Mouse (Mus musculus): Measurements from ENCODE around the gene Scn4a. TPM values are rescaled to one million over a fixed set of nuclear protein-coding genes. Genes with fewer than 3 reads are reported as not detected.

The Scn4a gene
- polyA plus RNA-seq, 1 experiment, result not detected

GRCm38 (mm10) chr11:106374559-106374958 is 21.5 kb upstream of the Scn4a start:
- no peak for TF ChIP-seq GATA1 (IDR thresholded peaks at IDR 0.05; ENCODE audit: low read length)

DNA sequence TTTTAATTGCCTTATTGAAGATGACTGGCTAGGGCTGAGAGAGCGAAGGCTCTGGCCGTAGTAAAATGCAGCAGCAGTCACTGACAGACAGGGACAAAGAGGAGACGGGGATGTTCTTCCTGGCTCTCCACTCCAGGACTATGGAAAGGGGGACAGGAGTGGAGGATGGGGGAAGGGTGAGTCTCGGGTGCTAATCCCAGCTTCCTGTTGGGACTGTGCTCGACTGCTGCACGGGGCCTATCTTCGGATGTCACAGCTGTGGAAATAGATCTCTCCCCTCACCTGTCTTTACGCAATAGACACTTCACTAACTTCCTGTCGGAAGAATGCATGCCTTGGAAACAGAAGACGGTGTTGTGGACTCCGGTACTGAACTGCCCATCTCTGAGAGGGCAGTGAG is 20.9 kb upstream of the Scn4a start:
- TF ChIP-seq GATA1 (IDR thresholded peaks at IDR 0.05; ENCODE audit: low read length), result no peak

DNA sequence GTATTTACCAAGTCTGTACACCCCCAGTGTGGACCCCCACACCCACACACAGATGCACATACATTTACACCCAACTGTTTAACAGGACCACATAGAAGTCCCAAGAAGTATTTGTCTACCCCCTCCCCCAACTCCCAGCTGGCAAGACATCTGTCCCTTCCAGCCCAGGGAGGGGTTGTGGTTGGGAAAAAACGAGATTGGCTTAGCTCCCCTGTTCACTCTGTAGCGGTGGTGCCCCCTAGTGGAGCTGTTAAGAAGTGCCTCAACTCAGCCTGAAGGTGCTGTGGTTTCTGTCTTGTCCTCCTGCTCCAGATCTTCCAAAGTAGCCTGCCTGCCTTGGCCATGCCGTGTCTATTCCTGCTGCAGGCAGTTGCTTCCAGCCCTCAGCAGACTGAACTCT is 13.2 kb upstream of the Scn4a start:
- TF ChIP-seq GATA1 (IDR thresholded peaks at IDR 0.05; ENCODE audit: low read length), result no peak

DNA sequence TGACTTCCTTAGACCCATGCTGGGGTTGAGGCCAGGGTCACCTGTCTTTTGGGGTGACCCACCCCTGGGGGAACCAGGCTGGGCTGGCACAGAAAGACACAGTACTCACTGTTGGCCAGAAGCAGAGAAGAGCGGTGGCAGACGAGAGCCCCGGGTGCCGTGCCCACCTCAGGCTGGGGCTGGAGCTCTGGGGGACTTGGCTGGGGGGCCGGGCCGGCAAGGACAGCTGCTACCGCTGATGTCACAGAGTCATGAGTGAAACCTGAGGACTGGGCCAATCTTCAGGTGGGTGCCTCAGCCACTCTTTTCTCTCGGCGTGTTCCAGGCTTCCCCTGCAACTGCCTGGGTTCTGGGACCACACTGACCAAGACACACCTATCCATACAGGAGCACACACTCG is 12.3 kb upstream of the Scn4a start, which contains the start of gene Prr29:
Prr29 (plus strand) TSS at position 107 of the 400 bp plus-strand sequence.
- no peak for TF ChIP-seq GATA1 (IDR thresholded peaks at IDR 0.05; ENCODE audit: low read length)

GRCm38 (mm10) chr11:106364712-106365111 is 11.6 kb upstream of the Scn4a start:
- TF ChIP-seq GATA1 (IDR thresholded peaks at IDR 0.05; ENCODE audit: low read length), result no peak

GRCm38 (mm10) chr11:106359350-106359749 is 6.3 kb upstream of the Scn4a start:
- TF ChIP-seq GATA1 (IDR thresholded peaks at IDR 0.05; ENCODE audit: low read length), result no peak

DNA sequence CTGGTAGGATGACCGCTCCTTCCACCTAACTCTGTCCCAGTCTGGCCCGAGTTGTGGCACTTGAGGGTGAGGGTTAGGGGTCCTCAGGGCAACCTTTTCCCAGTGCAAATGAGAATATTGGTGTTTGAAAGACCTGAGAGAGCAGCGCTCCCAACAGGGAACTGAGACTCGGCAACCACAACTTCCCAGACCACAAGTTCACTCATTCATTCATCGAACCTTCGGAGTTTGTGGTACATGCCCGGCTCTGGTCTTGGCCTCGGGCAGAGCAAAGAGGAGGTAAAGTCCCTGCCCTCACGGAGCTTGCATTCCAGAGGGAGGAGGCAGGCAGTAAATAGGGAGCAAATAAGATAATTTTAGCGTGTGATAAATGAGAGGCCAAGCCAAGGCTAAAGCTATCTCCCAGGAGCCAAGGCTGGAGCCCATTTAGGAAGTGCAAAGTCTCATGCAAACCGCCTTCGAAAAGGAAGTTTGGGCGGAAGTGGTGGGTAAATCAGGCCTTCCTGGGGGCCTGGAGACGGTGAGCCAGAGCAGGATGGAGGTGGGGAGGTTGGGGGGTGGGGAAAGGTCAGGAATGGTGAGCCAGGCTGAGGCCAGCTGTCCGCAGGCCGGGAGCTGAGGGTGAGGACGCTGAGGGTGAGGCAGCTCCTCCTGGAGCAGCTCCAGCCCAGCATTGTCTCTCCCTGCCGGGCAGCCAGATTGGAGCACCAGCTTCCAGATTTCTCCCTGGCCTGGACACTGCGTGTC is 2.5 kb upstream of the Scn4a start:
- TF ChIP-seq GATA1 (IDR thresholded peaks at IDR 0.05; ENCODE audit: low read length), result no peak

DNA sequence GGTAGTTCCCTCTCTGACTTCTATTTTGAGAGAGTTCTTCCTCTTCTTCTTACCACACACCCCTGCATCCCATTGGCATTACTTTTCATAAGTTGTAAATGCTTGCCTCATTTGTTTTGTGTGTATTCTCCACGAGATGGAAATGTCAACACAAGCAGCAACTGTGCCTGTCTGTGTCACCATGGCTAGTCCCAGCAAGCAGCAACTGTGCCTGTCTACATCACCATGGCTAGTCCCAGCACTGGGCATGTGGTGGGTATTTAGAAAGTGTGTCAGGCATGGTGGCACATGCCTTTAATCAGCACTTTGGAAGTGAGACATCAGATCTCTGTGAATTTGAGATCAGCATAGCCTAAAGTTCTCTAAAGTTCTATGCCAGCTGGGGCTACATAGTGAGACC is 1.1 kb upstream of the Scn4a start:
- TF ChIP-seq GATA1 (IDR thresholded peaks at IDR 0.05; ENCODE audit: low read length), result no peak

- TF ChIP-seq GATA1 (IDR thresholded peaks at IDR 0.05; ENCODE audit: low read length), result no peak
Measured at GRCm38 (mm10) chr11:106351941-106352340, 1.1 kb downstream of the Scn4a start.

DNA sequence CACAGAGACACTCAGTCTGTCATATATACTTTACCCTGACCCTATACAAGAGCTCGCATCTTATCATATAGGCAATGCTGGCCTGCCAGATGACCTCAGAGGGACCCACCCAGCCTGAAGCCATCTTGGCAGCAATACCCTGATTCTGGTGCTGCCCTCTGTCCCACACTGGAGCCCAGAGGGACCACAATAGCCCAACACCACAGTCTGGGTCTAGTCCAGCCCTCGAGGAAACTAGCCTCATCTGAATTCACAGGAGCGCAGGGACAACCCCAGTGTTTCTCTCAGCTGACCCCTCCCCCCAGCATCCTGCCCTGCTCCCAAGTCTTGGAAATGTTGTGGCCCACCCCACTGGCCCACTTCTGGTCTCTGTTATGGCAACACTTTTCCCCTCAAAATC is 1.8 kb downstream of the Scn4a start:
- no peak for TF ChIP-seq GATA1 (IDR thresholded peaks at IDR 0.05; ENCODE audit: low read length)

GRCm38 (mm10) chr11:106350853-106351252 is 2.2 kb downstream of the Scn4a start:
- TF ChIP-seq GATA1 (IDR thresholded peaks at IDR 0.05; ENCODE audit: low read length), result no peak

DNA sequence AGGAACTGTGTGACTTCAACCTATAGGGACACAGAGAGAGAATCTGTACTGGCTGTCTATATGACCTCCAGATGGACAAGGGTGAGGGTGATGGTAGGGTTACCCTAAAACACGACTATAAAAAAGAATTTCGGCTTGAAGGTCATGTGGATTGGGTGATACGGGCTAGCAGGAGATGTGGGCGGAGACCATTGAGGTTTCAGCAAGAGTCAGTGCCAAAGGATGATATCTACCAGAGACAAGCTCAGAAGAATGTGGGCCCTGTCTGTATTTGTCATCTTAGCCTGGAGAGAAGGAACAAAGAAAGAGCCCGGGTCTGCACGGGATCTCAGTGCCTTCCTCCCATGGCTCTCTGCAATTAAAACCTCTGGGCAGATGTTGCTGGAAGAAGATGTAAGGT is 3.3 kb downstream of the Scn4a start:
- TF ChIP-seq GATA1 (IDR thresholded peaks at IDR 0.05; ENCODE audit: low read length), result no peak

- no peak for TF ChIP-seq GATA1 (IDR thresholded peaks at IDR 0.05; ENCODE audit: low read length)
Measured at GRCm38 (mm10) chr11:106344910-106345309, 8.2 kb downstream of the Scn4a start.

DNA sequence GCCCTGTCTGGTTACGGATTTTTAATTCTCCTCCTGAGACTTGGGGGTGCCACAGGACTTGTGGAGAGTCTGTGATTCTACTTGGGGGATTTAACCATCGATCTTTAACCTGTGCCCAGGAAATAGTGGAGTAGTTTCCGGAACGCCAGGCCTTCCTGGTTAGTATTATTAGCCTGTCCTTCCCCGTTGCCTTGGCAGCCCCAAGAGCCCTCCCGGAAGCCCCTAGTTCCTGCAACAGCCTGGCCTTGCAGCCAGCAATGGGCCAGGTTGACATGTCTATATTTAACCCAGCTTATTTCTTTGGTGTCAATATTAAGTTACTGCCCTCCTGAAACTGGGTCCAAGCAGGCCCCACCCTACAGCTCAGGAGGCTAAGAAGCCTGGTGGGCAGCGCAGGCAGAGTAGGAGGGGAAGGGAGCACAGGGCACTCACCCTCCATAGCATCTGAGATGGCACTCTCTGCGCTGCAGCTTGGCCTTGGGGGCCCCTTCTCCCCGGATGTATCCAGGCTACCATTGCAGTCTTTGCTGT is 12.0 kb downstream of the Scn4a start:
- TF ChIP-seq GATA1 (IDR thresholded peaks at IDR 0.05; ENCODE audit: low read length), result no peak

- no peak for TF ChIP-seq GATA1 (IDR thresholded peaks at IDR 0.05; ENCODE audit: low read length)
Measured at GRCm38 (mm10) chr11:106338870-106339269, 14.2 kb downstream of the Scn4a start.

DNA sequence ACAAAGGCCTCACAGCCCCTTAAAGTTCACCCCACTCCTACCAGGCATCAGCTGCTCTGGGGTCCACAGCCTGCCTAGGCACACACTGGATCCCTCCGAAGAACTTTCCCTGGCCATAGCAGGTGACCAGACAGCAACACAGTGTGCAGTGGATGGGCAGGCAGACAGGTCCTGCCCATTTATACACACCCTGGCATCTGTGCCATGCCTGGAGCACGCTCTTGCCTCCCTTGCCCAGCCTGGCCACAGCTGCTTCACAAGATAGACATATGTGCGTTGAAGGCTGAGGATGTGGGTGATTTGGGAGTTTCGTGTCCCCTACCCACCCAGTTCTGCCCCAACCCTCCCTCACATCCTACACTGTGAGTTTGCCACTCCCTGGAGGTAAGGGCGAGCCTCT is 15.1 kb downstream of the Scn4a start:
- no peak for TF ChIP-seq GATA1 (IDR thresholded peaks at IDR 0.05; ENCODE audit: low read length)

DNA sequence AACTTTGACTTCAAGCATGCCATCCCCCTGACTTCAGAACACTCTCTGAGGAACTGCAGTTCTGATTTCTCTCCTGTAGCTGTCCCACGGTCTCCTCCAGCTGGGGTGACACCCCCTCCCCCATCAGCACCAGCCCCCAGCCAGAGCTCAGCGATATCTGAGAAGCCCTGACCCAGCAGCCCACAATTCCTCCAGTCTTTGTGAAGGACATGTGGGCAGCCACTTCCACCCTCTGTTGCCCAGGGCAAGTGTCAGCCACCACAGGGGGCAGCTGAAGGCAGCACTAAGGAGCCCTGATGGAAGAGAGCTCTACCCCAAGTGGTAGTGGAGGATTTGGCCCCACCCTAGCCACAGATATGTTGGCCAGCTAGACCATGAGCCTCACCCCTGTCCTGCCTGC is 19.0 kb downstream of the Scn4a start:
- TF ChIP-seq GATA1 (IDR thresholded peaks at IDR 0.05; ENCODE audit: low read length), result no peak
